Mouse (Mus musculus) neural tube, embryonic 15.5 days (tissue): Measurements from ENCODE around the gene Zcchc14. TPM values are rescaled to one million over a fixed set of nuclear protein-coding genes. Genes with fewer than 3 reads are reported as not detected.

ENCODE experiments used
- ATAC-seq: fragments of 200-750 bp; cut with Nextera tagmentation; 2 replicates; pipeline ENCODE4 v1.8.0; 2017; ENCODE audit warnings: mild to moderate bottlenecking, moderate TSS enrichment, moderate library complexity; ENCODE audit not compliant: low FRiP score
- H3K27ac ChIP-seq: fragments of 300-500 bp; sonication (generic); replicated peaks from 2 replicates; pipeline ENCODE4 v1.5.1; 2015; ENCODE audit warnings: mild to moderate bottlenecking, inconsistent platforms
- H3K27me3 ChIP-seq: fragments of 300-500 bp; sonication (generic); replicated peaks from 2 replicates; pipeline ENCODE4 v1.6.1; 2015; ENCODE audit warnings: inconsistent platforms
- H3K36me3 ChIP-seq: fragments of 300-500 bp; sonication (generic); 2 replicates; pipeline ENCODE4 v1.6.1; 2015; ENCODE audit warnings: inconsistent platforms
- H3K4me1 ChIP-seq: fragments of 300-500 bp; sonication (generic); 2 replicates; pipeline ENCODE4 v1.6.1; 2015; ENCODE audit warnings: inconsistent platforms
- H3K4me2 ChIP-seq: fragments of 300-500 bp; sonication (generic); 2 replicates; pipeline ENCODE4 v1.6.1; 2015; ENCODE audit warnings: inconsistent platforms, mild to moderate bottlenecking, moderate library complexity
- H3K4me3 ChIP-seq: fragments of 300-500 bp; sonication (generic); replicated peaks from 2 replicates; pipeline ENCODE4 v1.5.1; 2015; ENCODE audit warnings: mild to moderate bottlenecking, inconsistent platforms
- H3K9ac ChIP-seq: fragments of 300-500 bp; sonication (generic); replicated peaks from 2 replicates; pipeline ENCODE4 v1.6.1; 2015; ENCODE audit warnings: mild to moderate bottlenecking, inconsistent platforms
- H3K9me3 ChIP-seq: fragments of 300-500 bp; sonication (generic); replicated peaks from 2 replicates; pipeline ENCODE4 v1.6.1; 2016; ENCODE audit warnings: inconsistent platforms
- WGBS: fragments of 180-500 bp; shearing (Covaris S2); methylation state at CpG from one replicate; pipeline ENCODE4 v1.1.7; 2015; ENCODE audit warnings: mixed read lengths; 5-methylcytosine and 5-hydroxymethylcytosine counted together
- polyA plus RNA-seq: library from polyadenylated mRNA; unstranded; fragments of >200 nt; fragmentation: Nextera tagmentation; extraction: Ambion mirVana; gene quantifications from 2 replicates; pipeline ENCODE4 v1.2.1, GENCODE M21; 2015

The Zcchc14 gene
- polyA plus RNA-seq: 16.7 and 21.3 TPM in 2 replicates

GRCm38 (mm10) chr8:121652774-121653323 is at the start of gene Zcchc14:
Zcchc14 (minus strand) TSS chr8:121652901.
- peak; percentile 98 for ATAC-seq
- under 1% methylated on average over 62 of the region's 67 CpGs for WGBS
- peak within 1 kb of the TSS; percentile 85 for H3K4me3 ChIP-seq
- H3K9me3 ChIP-seq: no peaks in the 10 kb centered on the region
- peak within 1 kb of the TSS; percentile 81 for H3K9ac ChIP-seq
- H3K27ac ChIP-seq: peak within 1 kb of the TSS; percentile 99
- H3K36me3 ChIP-seq: no peaks in the 10 kb centered on the region
- H3K4me2 ChIP-seq: peak within 1 kb of the TSS; percentile 92
- no peaks in the 10 kb centered on the region for H3K27me3 ChIP-seq
- peaks cover 58% of the 10 kb centered on the region for H3K4me1 ChIP-seq

GRCm38 (mm10) chr8:121699936-121700335 is 47.2 kb upstream of the Zcchc14 start:
- 89% methylated on average over 2 of the region's 2 CpGs for WGBS
- H3K27ac ChIP-seq: no peak overlapping the region

GRCm38 (mm10) chr8:121698615-121699101 is 46.0 kb upstream of the Zcchc14 start:
- peak overlapping the region; percentile 80 for H3K27ac ChIP-seq
- peaks cover 17% of the 10 kb centered on the region for H3K4me1 ChIP-seq
- no peak overlapping the region for H3K4me3 ChIP-seq
- ATAC-seq: peak; percentile 25; the same call in 1 of the 2 replicates
- H3K9ac ChIP-seq: 0 out of 2 replicates have a peak overlapping the region, but pooled peaks have one; percentile 23
- H3K4me2 ChIP-seq: peak overlapping the region; percentile 48
- no peaks in the 10 kb centered on the region for H3K36me3 ChIP-seq
- no peaks in the 10 kb centered on the region for H3K27me3 ChIP-seq
- 8% methylated on average over 9 of the region's 9 CpGs for WGBS
- H3K9me3 ChIP-seq: no peaks in the 10 kb centered on the region

More at GRCm38 (mm10) chr8:121699936-121700335, 47.2 kb upstream of the Zcchc14 start:
- Histone ChIP-seq H3K9ac (no peak overlapping the region), H3K27me3 (no peaks in the 10 kb centered on the region), H3K4me3 (no peak overlapping the region), H3K36me3 (no peaks in the 10 kb centered on the region), H3K9me3 (no peaks in the 10 kb centered on the region), H3K4me1 (peaks cover 17% of the 10 kb centered on the region), H3K4me2 (no peak overlapping the region)
- ATAC-seq: no peak

- WGBS: 2% methylated on average over 16 of the region's 17 CpGs
- Histone ChIP-seq H3K9ac (0 out of 2 replicates have a peak overlapping the region, but pooled peaks have one; percentile 23), H3K4me1 (peaks cover 17% of the 10 kb centered on the region), H3K27ac (peak overlapping the region; percentile 80), H3K4me3 (no peak overlapping the region; the same call in 1 of the 2 replicates), H3K36me3 (no peaks in the 10 kb centered on the region), H3K27me3 (no peaks in the 10 kb centered on the region), H3K4me2 (peak overlapping the region; percentile 48), H3K9me3 (no peaks in the 10 kb centered on the region)
- ATAC-seq: peak; percentile 62
These were observed 45.3 kb upstream of the Zcchc14 start for GRCm38 (mm10) chr8:121697735-121698614.

GRCm38 (mm10) chr8:121695585-121696184 is 43.0 kb upstream of the Zcchc14 start:
- H3K27me3 ChIP-seq: no peaks in the 10 kb centered on the region
- H3K4me3 ChIP-seq: no peak overlapping the region
- peaks cover 17% of the 10 kb centered on the region for H3K4me1 ChIP-seq
- ATAC-seq: no peak
- no peak overlapping the region for H3K9ac ChIP-seq
- 90% methylated on average over 6 of the region's 6 CpGs for WGBS
- no peaks in the 10 kb centered on the region for H3K9me3 ChIP-seq
- H3K36me3 ChIP-seq: no peaks in the 10 kb centered on the region
- H3K4me2 ChIP-seq: no peak overlapping the region
- no peak overlapping the region for H3K27ac ChIP-seq

- WGBS: 53% methylated on average over 4 of the region's 4 CpGs
- Histone ChIP-seq H3K36me3 (no peaks in the 10 kb centered on the region), H3K4me2 (no peak overlapping the region), H3K27ac (no peak overlapping the region), H3K27me3 (no peaks in the 10 kb centered on the region), H3K4me1 (peaks cover 17% of the 10 kb centered on the region), H3K9me3 (no peaks in the 10 kb centered on the region), H3K9ac (no peak overlapping the region), H3K4me3 (no peak overlapping the region)
- no peak for ATAC-seq
These were observed 41.8 kb upstream of the Zcchc14 start for GRCm38 (mm10) chr8:121694453-121694852.

GRCm38 (mm10) chr8:121688496-121688895 is 35.8 kb upstream of the Zcchc14 start:
- WGBS: 42% methylated on average over 5 of the region's 5 CpGs
- H3K4me2 ChIP-seq: no peak overlapping the region
- H3K36me3 ChIP-seq: no peaks in the 10 kb centered on the region
- no peaks in the 10 kb centered on the region for H3K9me3 ChIP-seq
- ATAC-seq: no peak
- peaks cover 10% of the 10 kb centered on the region for H3K4me1 ChIP-seq
- H3K4me3 ChIP-seq: no peak overlapping the region
- H3K9ac ChIP-seq: no peak overlapping the region
- peak overlapping the region; percentile 79 for H3K27ac ChIP-seq
- no peaks in the 10 kb centered on the region for H3K27me3 ChIP-seq

- Histone ChIP-seq H3K9ac (no peak overlapping the region), H3K36me3 (no peaks in the 10 kb centered on the region), H3K9me3 (no peaks in the 10 kb centered on the region), H3K27ac (peak overlapping the region; percentile 79), H3K4me2 (no peak overlapping the region), H3K27me3 (no peaks in the 10 kb centered on the region), H3K4me1 (peaks cover 10% of the 10 kb centered on the region), H3K4me3 (no peak overlapping the region)
- WGBS: 55% methylated on average over 14 of the region's 14 CpGs
- ATAC-seq: peak; percentile 78
These were observed 34.9 kb upstream of the Zcchc14 start for GRCm38 (mm10) chr8:121687455-121688161.

GRCm38 (mm10) chr8:121685419-121685818 is 32.7 kb upstream of the Zcchc14 start:
- ATAC-seq: no peak

GRCm38 (mm10) chr8:121683083-121683832 is 30.6 kb upstream of the Zcchc14 start:
- no peaks in the 10 kb centered on the region for H3K27me3 ChIP-seq
- no peaks in the 10 kb centered on the region for H3K9me3 ChIP-seq
- no peaks in the 10 kb centered on the region for H3K36me3 ChIP-seq
- H3K4me1 ChIP-seq: peaks cover 10% of the 10 kb centered on the region
- H3K4me2 ChIP-seq: no peak overlapping the region
- ATAC-seq: no peak
- no peak overlapping the region for H3K4me3 ChIP-seq
- no peak overlapping the region for H3K27ac ChIP-seq
- H3K9ac ChIP-seq: no peak overlapping the region
- whole genome bisulfite sequencing: 78% methylated on average over 10 of the region's 10 CpGs

More at GRCm38 (mm10) chr8:121685419-121685818, 32.7 kb upstream of the Zcchc14 start:
- Histone ChIP-seq H3K4me1 (peaks cover 10% of the 10 kb centered on the region), H3K4me2 (no peak overlapping the region), H3K4me3 (no peak overlapping the region), H3K9ac (no peak overlapping the region), H3K27me3 (no peaks in the 10 kb centered on the region), H3K36me3 (no peaks in the 10 kb centered on the region), H3K27ac (no peak overlapping the region), H3K9me3 (no peaks in the 10 kb centered on the region)
- WGBS: 14% methylated on average over 4 of the region's 4 CpGs
